Mouse (Mus musculus) A20 (cell line): ENCODE measurements around the gene Vsir.

Source experiments
- DNase-seq: peaks from one replicate; pipeline ENCODE4 v3.0.0-alpha.2; 2011; ENCODE audit warnings: low read depth, low spot score

Gene Vsir

GRCm38 (mm10) chr10:60381142-60381925 lies 34.7 kb downstream of the Vsir start:
- no peak for DNase-seq

- DNase-seq = peak; percentile 47
Observed at GRCm38 (mm10) chr10:60388332-60388731, 41.7 kb downstream of the Vsir start.

- peak; percentile 78 for DNase-seq
Observed at GRCm38 (mm10) chr10:60389447-60389865, 42.8 kb downstream of the Vsir start.

GRCm38 (mm10) chr10:60390177-60390903 lies 43.7 kb downstream of the Vsir start:
- DNase-seq = peak; percentile 63

- DNase-seq = no peak
Observed at GRCm38 (mm10) chr10:60390904-60391420, 44.3 kb downstream of the Vsir start.

GRCm38 (mm10) chr10:60391661-60392060 lies 45.0 kb downstream of the Vsir start:
- no peak for DNase-seq

- no peak for DNase-seq
Observed at GRCm38 (mm10) chr10:60394936-60395335, 48.3 kb downstream of the Vsir start.

- no peak for DNase-seq
Observed at GRCm38 (mm10) chr10:60395605-60396004, 49.0 kb downstream of the Vsir start.

- DNase-seq = peak; percentile 78
Observed at GRCm38 (mm10) chr10:60398051-60398814, 51.6 kb downstream of the Vsir start.

GRCm38 (mm10) chr10:60399449-60399848 lies 52.8 kb downstream of the Vsir start, which contains the start of gene Gm17455:
Gm17455 (plus strand) TSS chr10:60399726.
- DNase-seq = no peak

- DNase-seq = no peak
Observed at GRCm38 (mm10) chr10:60400507-60401295, 54.0 kb downstream of the Vsir start.

- DNase-seq = no peak
Observed at GRCm38 (mm10) chr10:60405460-60406177, 59.0 kb downstream of the Vsir start.

GRCm38 (mm10) chr10:60407831-60408230 lies 61.2 kb downstream of the Vsir start:
- peak; percentile 64 for DNase-seq

- DNase-seq = no peak
Observed at GRCm38 (mm10) chr10:60411794-60412193, 65.1 kb downstream of the Vsir start.

GRCm38 (mm10) chr10:60413756-60414155 lies 67.1 kb downstream of the Vsir start:
- peak; percentile 71 for DNase-seq

GRCm38 (mm10) chr10:60417041-60417440 lies 70.4 kb downstream of the Vsir start:
- no peak for DNase-seq

GRCm38 (mm10) chr10:60418137-60418536 lies 71.5 kb downstream of the Vsir start:
- DNase-seq = peak; percentile 60

- DNase-seq = peak; percentile 34
Observed at GRCm38 (mm10) chr10:60419624-60420023, 73.0 kb downstream of the Vsir start.
